Mouse (Mus musculus): ENCODE measurements around the gene Zfp169. TPM values are rescaled to one million over a fixed set of nuclear protein-coding genes. Genes with fewer than 3 reads are reported as not detected.
"Not testable (repeated sequence)": the region's sequence is repeated elsewhere in the genome, so short reads cannot be mapped to it uniquely, and the experiment has no call there.

Zfp169 gene
- polyA plus RNA-seq, 1 experiment, result 37.2 TPM

GRCm38 (mm10) chr13:48528123-48528871 is 15.0 kb upstream of the Zfp169 start:
- DNase-seq, result peak; percentile 54
- Histone ChIP-seq H3K27ac (ENCODE audit: control insufficient read depth, insufficient read depth, low read length) (no peak overlapping the region), H3K36me3 (ENCODE audit: control insufficient read depth, insufficient read depth, low read length) (no peaks in the 10 kb centered on the region), H3K4me1 (replicated peaks; ENCODE audit: control insufficient read depth, insufficient read depth, low read length) (peaks cover 2% of the 10 kb centered on the region; the same call in 1 of the 2 replicates), H3K4me3 (ENCODE audit: control insufficient read depth, insufficient read depth, low read length) (no peak overlapping the region), H3K27me3 (ENCODE audit: control insufficient read depth, insufficient read depth, low read length) (no peaks in the 10 kb centered on the region)
- no peak for TF ChIP-seq CTCF (IDR thresholded peaks at IDR 0.05; ENCODE audit: borderline replicate concordance, control insufficient read depth, extremely low read depth, insufficient read depth, low read length, poor library complexity)
- TF ChIP-seq POLR2A (IDR thresholded peaks at IDR 0.05; ENCODE audit: control insufficient read depth, extremely low read depth, insufficient read depth, low read length, poor library complexity), result no peak
- 58% methylated on average over 15 of the region's 15 CpGs for WGBS

GRCm38 (mm10) chr13:48525745-48526144 is 12.5 kb upstream of the Zfp169 start:
- peaks cover 2% of the 10 kb centered on the region; the same call in 1 of the 2 replicates for H3K4me1 ChIP-seq (replicated peaks; ENCODE audit: control insufficient read depth, insufficient read depth, low read length)
- H3K4me3 ChIP-seq (ENCODE audit: control insufficient read depth, insufficient read depth, low read length), result no peak overlapping the region
- no peaks in the 10 kb centered on the region for H3K36me3 ChIP-seq (ENCODE audit: control insufficient read depth, insufficient read depth, low read length)
- no peaks in the 10 kb centered on the region for H3K27me3 ChIP-seq (ENCODE audit: control insufficient read depth, insufficient read depth, low read length)
- TF ChIP-seq CTCF (IDR thresholded peaks at IDR 0.05; ENCODE audit: borderline replicate concordance, control insufficient read depth, extremely low read depth, insufficient read depth, low read length, poor library complexity) (no peak), POLR2A (IDR thresholded peaks at IDR 0.05; ENCODE audit: control insufficient read depth, extremely low read depth, insufficient read depth, low read length, poor library complexity) (no peak)
- no peak for DNase-seq
- no peak overlapping the region for H3K27ac ChIP-seq (ENCODE audit: control insufficient read depth, insufficient read depth, low read length)
- WGBS, result 70% methylated on average over 5 of the region's 5 CpGs

- not testable (repeated sequence) for H3K27me3 ChIP-seq (ENCODE audit: control insufficient read depth, insufficient read depth, low read length); H3K36me3 ChIP-seq (ENCODE audit: control insufficient read depth, insufficient read depth, low read length); H3K4me1 ChIP-seq (replicated peaks; ENCODE audit: control insufficient read depth, insufficient read depth, low read length); H3K27ac ChIP-seq (ENCODE audit: control insufficient read depth, insufficient read depth, low read length); H3K4me3 ChIP-seq (ENCODE audit: control insufficient read depth, insufficient read depth, low read length); DNase-seq
Measured at GRCm38 (mm10) chr13:48519122-48519521, 5.9 kb upstream of the Zfp169 start.

- TF ChIP-seq POLR2A (IDR thresholded peaks at IDR 0.05; ENCODE audit: control insufficient read depth, extremely low read depth, insufficient read depth, low read length, poor library complexity) (no peak), CTCF (IDR thresholded peaks at IDR 0.05; ENCODE audit: borderline replicate concordance, control insufficient read depth, extremely low read depth, insufficient read depth, low read length, poor library complexity) (no peak)
- 58% methylated on average over 4 of the region's 4 CpGs for WGBS
- no peaks in the 10 kb centered on the region for H3K36me3 ChIP-seq (ENCODE audit: control insufficient read depth, insufficient read depth, low read length)
- H3K27ac ChIP-seq (ENCODE audit: control insufficient read depth, insufficient read depth, low read length), result no peak overlapping the region; the same call in 1 of the 2 replicates
- peaks cover 17% of the 10 kb centered on the region for H3K4me1 ChIP-seq (replicated peaks; ENCODE audit: control insufficient read depth, insufficient read depth, low read length)
- no peaks in the 10 kb centered on the region for H3K27me3 ChIP-seq (ENCODE audit: control insufficient read depth, insufficient read depth, low read length)
- no peak overlapping the region for H3K4me3 ChIP-seq (ENCODE audit: control insufficient read depth, insufficient read depth, low read length)
- no peak for DNase-seq
Measured at GRCm38 (mm10) chr13:48515861-48516260, 2.6 kb upstream of the Zfp169 start.

GRCm38 (mm10) chr13:48508661-48509060 is 4.6 kb downstream of the Zfp169 start:
- Histone ChIP-seq H3K27me3 (ENCODE audit: control insufficient read depth, insufficient read depth, low read length) (no peaks in the 10 kb centered on the region), H3K4me3 (ENCODE audit: control insufficient read depth, insufficient read depth, low read length) (no peak overlapping the region), H3K36me3 (ENCODE audit: control insufficient read depth, insufficient read depth, low read length) (peaks cover 26% of the 10 kb centered on the region), H3K27ac (ENCODE audit: control insufficient read depth, insufficient read depth, low read length) (no peak overlapping the region), H3K4me1 (replicated peaks; ENCODE audit: control insufficient read depth, insufficient read depth, low read length) (peaks cover 10% of the 10 kb centered on the region)
- no peak for DNase-seq
- TF ChIP-seq CTCF (IDR thresholded peaks at IDR 0.05; ENCODE audit: borderline replicate concordance, control insufficient read depth, extremely low read depth, insufficient read depth, low read length, poor library complexity) (no peak), POLR2A (IDR thresholded peaks at IDR 0.05; ENCODE audit: control insufficient read depth, extremely low read depth, insufficient read depth, low read length, poor library complexity) (no peak)
- WGBS, result 97% methylated on average over 9 of the region's 9 CpGs

GRCm38 (mm10) chr13:48502422-48502821 is 10.8 kb downstream of the Zfp169 start:
- TF ChIP-seq POLR2A (IDR thresholded peaks at IDR 0.05; ENCODE audit: control insufficient read depth, extremely low read depth, insufficient read depth, low read length, poor library complexity) (no peak), CTCF (IDR thresholded peaks at IDR 0.05; ENCODE audit: borderline replicate concordance, control insufficient read depth, extremely low read depth, insufficient read depth, low read length, poor library complexity) (no peak)
- WGBS, result 94% methylated on average over 5 of the region's 5 CpGs
- no peak overlapping the region for H3K4me3 ChIP-seq (ENCODE audit: control insufficient read depth, insufficient read depth, low read length)
- H3K27me3 ChIP-seq (ENCODE audit: control insufficient read depth, insufficient read depth, low read length), result no peaks in the 10 kb centered on the region
- DNase-seq, result no peak
- H3K4me1 ChIP-seq (replicated peaks; ENCODE audit: control insufficient read depth, insufficient read depth, low read length), result no peaks in the 10 kb centered on the region
- H3K27ac ChIP-seq (ENCODE audit: control insufficient read depth, insufficient read depth, low read length), result no peak overlapping the region
- peaks cover 46% of the 10 kb centered on the region for H3K36me3 ChIP-seq (ENCODE audit: control insufficient read depth, insufficient read depth, low read length)

GRCm38 (mm10) chr13:48498676-48499075 is 14.6 kb downstream of the Zfp169 start:
- Histone ChIP-seq H3K4me3 (ENCODE audit: control insufficient read depth, insufficient read depth, low read length) (no peak overlapping the region), H3K36me3 (ENCODE audit: control insufficient read depth, insufficient read depth, low read length) (peaks cover 28% of the 10 kb centered on the region), H3K27ac (ENCODE audit: control insufficient read depth, insufficient read depth, low read length) (no peak overlapping the region), H3K27me3 (ENCODE audit: control insufficient read depth, insufficient read depth, low read length) (no peaks in the 10 kb centered on the region), H3K4me1 (replicated peaks; ENCODE audit: control insufficient read depth, insufficient read depth, low read length) (no peaks in the 10 kb centered on the region)
- 95% methylated on average over 4 of the region's 4 CpGs for WGBS
- TF ChIP-seq POLR2A (IDR thresholded peaks at IDR 0.05; ENCODE audit: control insufficient read depth, extremely low read depth, insufficient read depth, low read length, poor library complexity), result no peak
- TF ChIP-seq CTCF (IDR thresholded peaks at IDR 0.05; ENCODE audit: borderline replicate concordance, control insufficient read depth, extremely low read depth, insufficient read depth, low read length, poor library complexity), result no peak
- no peak for DNase-seq

All from thymus, adult 2 months (tissue).